Mouse (Mus musculus): ENCODE measurements around the gene Zcchc24. TPM values are rescaled to one million over a fixed set of nuclear protein-coding genes. Genes with fewer than 3 reads are reported as not detected.

Gene Zcchc24
- total RNA-seq, 1 experiment from 2014 or later, result 18.4 TPM

GRCm38 (mm10) chr14:25776294-25776693, 7.5 kb upstream of the Zcchc24 start:
- DNase-seq, result no peak

GRCm38 (mm10) chr14:25774100-25774499, 5.3 kb upstream of the Zcchc24 start:
- no peak for DNase-seq

GRCm38 (mm10) chr14:25773039-25773438, 4.2 kb upstream of the Zcchc24 start:
- DNase-seq, result no peak

- no peak for DNase-seq
Measured at GRCm38 (mm10) chr14:25769626-25770306, 927 bp upstream of the Zcchc24 start.

GRCm38 (mm10) chr14:25768261-25768893, 462 bp downstream of the Zcchc24 start:
- peak; percentile 67 for DNase-seq

GRCm38 (mm10) chr14:25767725-25768203, 1.1 kb downstream of the Zcchc24 start:
- no peak for DNase-seq

GRCm38 (mm10) chr14:25766441-25766840, 2.4 kb downstream of the Zcchc24 start:
- DNase-seq, result no peak

- no peak for DNase-seq
Measured at GRCm38 (mm10) chr14:25765921-25766320, 2.9 kb downstream of the Zcchc24 start.

GRCm38 (mm10) chr14:25765146-25765545, 3.7 kb downstream of the Zcchc24 start:
- DNase-seq, result no peak

GRCm38 (mm10) chr14:25761184-25761583, 7.7 kb downstream of the Zcchc24 start:
- DNase-seq, result no peak

- DNase-seq, result no peak
Measured at GRCm38 (mm10) chr14:25759981-25760537, 8.8 kb downstream of the Zcchc24 start.

GRCm38 (mm10) chr14:25759551-25759950, 9.3 kb downstream of the Zcchc24 start:
- no peak for DNase-seq

- no peak for DNase-seq
Measured at GRCm38 (mm10) chr14:25757917-25758316, 10.9 kb downstream of the Zcchc24 start.

- no peak for DNase-seq
Measured at GRCm38 (mm10) chr14:25756385-25756990, 12.4 kb downstream of the Zcchc24 start.

- no peak for DNase-seq
Measured at GRCm38 (mm10) chr14:25755541-25755940, 13.3 kb downstream of the Zcchc24 start.

- no peak for DNase-seq
Measured at GRCm38 (mm10) chr14:25754531-25755484, 14.0 kb downstream of the Zcchc24 start.

GRCm38 (mm10) chr14:25753021-25753420, 15.8 kb downstream of the Zcchc24 start:
- DNase-seq, result no peak

GRCm38 (mm10) chr14:25751067-25751466, 17.8 kb downstream of the Zcchc24 start:
- DNase-seq, result no peak

GRCm38 (mm10) chr14:25750448-25751015, 18.3 kb downstream of the Zcchc24 start:
- DNase-seq, result no peak

GRCm38 (mm10) chr14:25749143-25749909, 19.5 kb downstream of the Zcchc24 start:
- DNase-seq, result peak; percentile 46
